Mouse (Mus musculus) thymus, adult 2 months (tissue): ENCODE measurements around the gene Mpig6b.

Experiments used
- CTCF ChIP-seq: fragments of 200-500 bp; IDR thresholded peaks from 2 replicates; pipeline ENCODE4 v1.5.1; 2012; ENCODE audit warnings: mild to moderate bottlenecking, control low read depth, low read length, moderate library complexity, borderline replicate concordance; ENCODE audit not compliant: control insufficient read depth, poor library complexity, insufficient read depth; ENCODE audit errors: extremely low read depth
- POLR2A ChIP-seq: fragments of 200-500 bp; IDR thresholded peaks from 2 replicates; pipeline ENCODE4 v1.6.1; 2012; ENCODE audit warnings: mild to moderate bottlenecking, low read length, control low read depth, moderate library complexity; ENCODE audit not compliant: control insufficient read depth, poor library complexity, insufficient read depth; ENCODE audit errors: extremely low read depth

DNA sequence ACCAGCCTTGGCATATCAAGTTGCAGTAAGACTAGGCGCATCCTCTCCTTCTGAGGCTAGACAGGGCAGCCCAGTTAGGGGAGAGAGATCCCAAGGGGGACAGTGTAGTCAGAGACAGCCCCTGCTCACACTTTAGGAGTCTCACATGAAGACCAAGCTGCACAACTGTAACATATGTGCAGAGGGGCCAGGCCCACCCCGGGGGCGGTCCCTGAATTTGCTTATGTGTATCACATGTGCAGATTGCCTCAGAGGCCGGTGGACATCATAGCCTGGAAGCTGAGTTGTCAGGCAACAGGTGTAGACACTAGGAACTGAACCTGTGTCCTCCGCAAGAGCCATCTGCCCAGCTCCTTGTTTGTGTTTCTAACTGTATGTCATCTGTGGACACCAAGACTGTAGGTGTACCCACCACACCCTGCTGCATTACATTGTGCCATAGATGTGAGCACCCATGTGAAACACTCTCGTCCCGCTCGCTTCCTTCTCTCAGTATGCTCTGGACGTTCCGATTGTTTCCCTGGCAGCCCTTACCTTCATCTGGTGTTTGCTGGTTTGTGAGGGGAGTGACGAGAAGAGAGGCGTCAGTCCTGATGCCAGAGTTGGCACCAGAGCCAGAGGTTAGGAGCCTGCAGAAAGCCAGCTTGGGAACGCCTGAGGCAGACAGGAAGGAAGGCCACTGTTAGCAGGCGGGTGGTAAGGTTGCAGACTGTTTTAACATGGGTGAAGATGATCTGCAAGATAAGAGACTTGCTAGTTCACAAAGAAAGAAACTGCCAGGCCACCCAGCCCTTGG lies 26.6 kb upstream of the Mpig6b start:
- no peak for TF ChIP-seq POLR2A
- TF ChIP-seq CTCF, result no peak
